Mouse (Mus musculus): ENCODE data around the gene Rtl5. TPM values are rescaled to one million over a fixed set of nuclear protein-coding genes. Genes with fewer than 3 reads are reported as not detected.
A peak's percentile ranks its signal among the peaks of the same experiment; 100 is the strongest.

Rtl5 gene
- total RNA-seq, 2 experiments from 2014 or later = 1.2 to 2.0 TPM

DNA sequence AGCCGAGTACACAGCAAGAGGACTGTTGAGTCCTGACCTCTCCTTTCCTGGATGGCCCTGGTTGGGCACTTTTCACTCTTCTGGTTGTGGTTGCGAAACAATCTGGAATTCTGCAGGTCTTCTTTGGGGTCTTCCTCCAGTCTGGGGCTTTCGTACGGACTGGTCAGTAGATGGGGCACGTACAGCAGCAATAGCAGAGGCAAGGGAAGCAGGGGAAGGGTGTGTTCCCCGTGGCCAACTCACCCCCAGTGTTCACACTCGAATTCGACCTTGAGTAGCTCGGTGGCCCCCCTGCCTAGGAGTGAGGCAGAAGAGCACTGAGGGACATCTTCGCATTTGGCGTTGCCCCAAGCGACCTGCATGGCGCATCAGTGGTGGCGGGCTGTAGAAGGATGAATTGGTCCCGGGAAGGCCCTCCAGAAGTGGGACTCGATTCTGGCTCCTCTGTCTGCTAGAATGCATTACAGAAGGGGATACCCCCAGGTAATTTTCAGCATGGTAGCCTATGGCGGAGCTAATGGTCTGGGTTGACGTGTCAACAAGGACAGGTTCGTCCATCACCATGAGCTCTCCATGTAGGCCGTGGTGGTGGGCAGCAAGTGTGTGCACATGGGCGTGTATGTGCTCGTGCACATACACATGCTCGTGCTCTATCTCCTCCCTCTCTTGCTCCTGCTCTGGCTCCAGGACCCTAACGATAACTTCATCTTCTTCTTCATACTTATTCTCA is 2.1 kb downstream of the Rtl5 start:
- intact Hi-C loops (cut with DNase I; ENCODE audit: low total_unique reads) = loop anchor here (5.0 kb wide), 2 partner anchors 87 to 117 kb away; no protein-coding TSS in a partner anchor
- no peak for DNase-seq

DNA sequence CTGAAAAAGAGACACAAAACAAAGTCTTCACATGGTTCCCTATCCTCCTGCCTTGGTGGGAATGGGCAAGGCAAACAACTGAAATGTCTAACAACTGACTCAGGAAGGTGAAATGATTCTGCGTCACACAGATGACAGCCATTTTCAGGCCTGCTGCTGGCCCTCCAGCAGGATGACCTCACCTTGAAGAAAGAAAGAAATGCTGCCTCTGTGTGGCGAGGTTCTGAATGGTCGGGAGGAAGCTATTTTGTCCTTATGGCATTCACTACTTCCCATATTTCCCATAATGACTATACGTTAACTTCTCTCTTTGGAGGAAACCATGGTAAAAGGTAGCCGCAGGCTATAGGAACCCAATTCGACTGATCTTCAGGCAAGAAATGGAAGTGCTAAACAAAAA is 4.0 kb downstream of the Rtl5 start:
- no peak for DNase-seq
- intact Hi-C loops (cut with DNase I; ENCODE audit: low total_unique reads) = loop anchor here (5.0 kb wide), 2 partner anchors 85 to 115 kb away; no protein-coding TSS in a partner anchor

GRCm38 (mm10) chrX:102066134-102066533 is 5.0 kb downstream of the Rtl5 start:
- intact Hi-C loops (cut with DNase I; ENCODE audit: low total_unique reads) = loop anchor here (5.0 kb wide), 2 partner anchors 84 to 114 kb away; no protein-coding TSS in a partner anchor
- peak; percentile 61 for DNase-seq

- intact Hi-C loops (cut with DNase I; ENCODE audit: low total_unique reads) = loop anchor here (5.0 kb wide), 2 partner anchors 83 to 113 kb away; no protein-coding TSS in a partner anchor
- DNase-seq = no peak
Observed at GRCm38 (mm10) chrX:102065213-102065775, 5.8 kb downstream of the Rtl5 start.

DNA sequence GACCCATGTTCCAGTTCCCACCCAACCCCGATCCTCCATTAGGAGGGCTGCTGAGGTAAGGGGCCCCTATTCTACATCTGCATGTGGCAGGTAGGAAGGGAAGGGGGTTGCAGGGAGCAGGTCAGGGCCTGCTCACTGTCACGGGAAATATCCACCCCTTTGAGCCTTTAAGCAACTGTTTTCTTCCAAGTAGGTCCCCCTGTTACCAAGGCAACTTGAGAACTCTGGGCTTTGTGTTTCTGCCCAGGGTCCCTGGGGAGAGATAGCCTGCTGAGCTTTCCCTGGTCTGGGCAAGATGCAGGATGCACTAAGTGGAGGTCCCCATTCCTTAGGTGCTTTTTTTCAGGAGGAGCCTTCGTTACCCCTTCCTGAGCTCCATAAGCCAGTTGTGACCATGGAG is 7.0 kb downstream of the Rtl5 start:
- DNase-seq = no peak
- intact Hi-C loops (cut with DNase I; ENCODE audit: low total_unique reads) = no loop called here

GRCm38 (mm10) chrX:102060891-102061290 is 10.2 kb downstream of the Rtl5 start:
- peak; percentile 59 for DNase-seq
- intact Hi-C loops (cut with DNase I; ENCODE audit: low total_unique reads) = no loop called here

GRCm38 (mm10) chrX:102060243-102060642 is 10.9 kb downstream of the Rtl5 start:
- intact Hi-C loops (cut with DNase I; ENCODE audit: low total_unique reads) = no loop called here

GRCm38 (mm10) chrX:102059437-102059836 is 11.7 kb downstream of the Rtl5 start:
- intact Hi-C loops (cut with DNase I; ENCODE audit: low total_unique reads) = no loop called here
- no peak for DNase-seq

More at GRCm38 (mm10) chrX:102060243-102060642, 10.9 kb downstream of the Rtl5 start:
- DNase-seq = no peak

- DNase-seq = no peak
- intact Hi-C loops (cut with DNase I; ENCODE audit: low total_unique reads) = no loop called here
Observed at GRCm38 (mm10) chrX:102054009-102054408, 17.1 kb downstream of the Rtl5 start.

DNA sequence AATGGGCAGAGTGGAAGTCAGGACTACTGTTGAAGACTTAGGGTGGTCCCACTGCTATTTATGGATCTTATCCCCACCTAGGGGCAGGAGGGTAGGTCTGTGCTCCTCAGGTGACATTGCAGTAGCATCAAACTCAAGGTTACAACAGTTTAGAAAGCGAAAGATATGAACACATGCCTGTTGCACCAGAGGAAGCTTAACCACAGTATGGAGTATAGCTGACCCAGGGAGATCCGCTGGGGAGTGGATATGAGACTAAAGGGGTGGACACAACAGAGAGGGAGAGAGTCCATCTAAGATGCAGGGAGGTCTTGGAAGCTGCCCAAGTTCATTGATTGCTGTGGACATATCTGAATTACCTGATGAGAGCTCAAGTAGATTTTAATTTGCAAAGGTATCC is 17.7 kb downstream of the Rtl5 start:
- intact Hi-C loops (cut with DNase I; ENCODE audit: low total_unique reads) = no loop called here
- DNase-seq = no peak

DNA sequence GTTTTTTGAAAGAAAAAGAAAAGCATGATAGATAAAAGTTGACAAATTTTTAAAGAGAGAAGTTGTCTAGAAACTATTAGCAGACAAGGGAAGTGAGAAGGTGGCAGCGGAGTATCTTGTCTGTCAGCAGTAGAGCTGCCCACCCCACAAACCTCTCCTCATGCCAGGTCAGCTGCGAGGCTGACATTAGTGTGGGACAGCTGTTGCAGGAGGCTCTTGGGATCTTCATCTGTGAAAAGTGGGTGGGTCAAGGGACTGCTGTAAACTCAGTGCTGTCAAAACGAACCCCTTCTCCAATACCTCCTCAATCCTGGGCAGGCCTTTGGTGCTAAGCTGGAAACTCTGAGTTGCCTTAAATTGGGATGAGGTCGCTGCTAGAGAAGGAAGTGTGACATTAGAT is 19.9 kb downstream of the Rtl5 start:
- intact Hi-C loops (cut with DNase I; ENCODE audit: low total_unique reads) = no loop called here
- no peak for DNase-seq

GRCm38 (mm10) chrX:102050552-102050951 is 20.6 kb downstream of the Rtl5 start:
- intact Hi-C loops (cut with DNase I; ENCODE audit: low total_unique reads) = no loop called here

DNA sequence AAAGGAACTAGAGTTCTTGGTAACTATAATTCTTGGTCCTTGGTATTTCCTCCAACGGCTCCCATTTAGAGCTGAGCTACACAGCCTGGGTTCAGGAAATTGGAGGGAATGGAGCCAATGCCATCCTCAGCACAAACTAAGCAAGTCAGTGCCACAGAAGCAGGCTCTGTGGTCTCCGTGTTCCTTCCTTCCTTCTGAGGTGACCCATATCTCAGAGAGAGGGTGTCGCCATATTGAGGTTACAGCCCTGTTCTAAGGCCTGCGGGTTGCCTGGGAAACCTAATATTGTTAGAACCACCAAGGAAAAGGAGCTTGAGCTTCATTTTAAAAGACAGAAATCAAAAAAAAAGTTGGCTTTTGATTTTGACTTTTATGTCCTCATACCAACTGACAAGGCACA is 28.7 kb downstream of the Rtl5 start:
- no peak for DNase-seq
- intact Hi-C loops (cut with DNase I; ENCODE audit: low total_unique reads) = no loop called here

More at GRCm38 (mm10) chrX:102050552-102050951, 20.6 kb downstream of the Rtl5 start:
- DNase-seq = no peak

GRCm38 (mm10) chrX:102041562-102041961 is 29.5 kb downstream of the Rtl5 start:
- intact Hi-C loops (cut with DNase I; ENCODE audit: low total_unique reads) = no loop called here
- DNase-seq = no peak

GRCm38 (mm10) chrX:102037506-102037905 is 33.6 kb downstream of the Rtl5 start:
- intact Hi-C loops (cut with DNase I; ENCODE audit: low total_unique reads) = no loop called here
- DNase-seq = no peak

- DNase-seq = no peak
- intact Hi-C loops (cut with DNase I; ENCODE audit: low total_unique reads) = no loop called here
Observed at GRCm38 (mm10) chrX:102036866-102037361, 34.2 kb downstream of the Rtl5 start.

DNA sequence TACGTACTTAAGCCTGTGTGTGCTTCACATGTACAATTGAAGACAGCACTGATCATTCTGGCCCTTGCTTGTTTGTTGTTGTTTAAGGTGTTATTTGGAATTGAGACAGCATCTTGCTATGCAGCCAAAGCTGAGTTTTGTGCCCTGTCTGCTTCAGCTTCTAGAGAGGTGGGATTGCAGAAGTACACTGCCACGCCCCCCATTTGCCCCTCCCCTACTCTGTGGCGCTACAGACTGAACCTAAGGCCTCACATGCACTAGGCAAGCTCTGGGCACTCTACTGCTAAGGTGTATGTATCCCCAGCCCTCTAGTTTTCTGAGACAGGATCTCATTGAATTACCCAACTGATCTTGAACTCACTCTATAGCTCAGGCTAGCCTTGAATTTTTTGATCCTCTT is 35.4 kb downstream of the Rtl5 start:
- no peak for DNase-seq
- intact Hi-C loops (cut with DNase I; ENCODE audit: low total_unique reads) = no loop called here

- intact Hi-C loops (cut with DNase I; ENCODE audit: low total_unique reads) = no loop called here
- no peak for DNase-seq
Observed at GRCm38 (mm10) chrX:102033566-102033965, 37.5 kb downstream of the Rtl5 start.

DNA sequence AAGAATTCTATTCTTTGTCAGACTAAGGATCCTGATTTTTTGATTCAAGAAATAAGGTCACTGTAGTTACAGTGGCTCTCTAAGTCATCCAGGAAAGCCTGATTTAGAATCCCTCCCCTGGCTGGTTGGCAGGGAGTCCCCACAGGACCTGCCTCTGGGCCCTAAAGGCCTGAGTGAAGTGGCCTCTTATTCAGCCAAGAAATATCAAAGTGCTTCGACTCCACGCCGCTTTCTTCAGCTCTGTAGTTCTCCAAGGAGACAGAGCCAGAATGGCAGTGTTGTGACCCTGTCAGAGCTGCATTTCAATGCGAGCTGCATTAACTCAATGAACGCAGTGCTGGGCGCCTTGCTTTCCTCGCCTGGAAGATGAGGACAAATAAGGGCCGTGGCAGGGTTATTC is 38.7 kb downstream of the Rtl5 start:
- intact Hi-C loops (cut with DNase I; ENCODE audit: low total_unique reads) = no loop called here

DNA sequence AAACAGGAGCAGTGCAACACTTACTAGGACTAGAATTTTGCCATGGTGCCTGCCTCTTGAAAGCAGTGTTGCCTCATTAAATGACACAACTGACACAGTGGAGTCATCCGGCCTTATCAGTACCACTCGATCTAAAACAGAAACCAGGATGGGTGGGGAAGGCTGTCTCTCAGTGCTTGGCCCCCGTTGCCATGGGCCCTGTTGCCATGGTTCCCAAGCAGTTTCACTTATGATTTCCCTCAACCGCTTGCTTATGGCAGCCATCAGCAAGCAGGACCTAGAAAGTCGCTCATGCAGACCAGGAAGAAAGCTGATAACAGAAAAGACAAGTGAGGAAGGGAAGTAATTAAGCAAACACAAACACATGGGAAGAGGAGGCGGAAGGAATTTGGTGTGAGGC is 39.3 kb downstream of the Rtl5 start:
- intact Hi-C loops (cut with DNase I; ENCODE audit: low total_unique reads) = no loop called here
- peak; percentile 28 for DNase-seq

More for the DNA sequence above, 38.7 kb downstream of the Rtl5 start:
- no peak for DNase-seq

GRCm38 (mm10) chrX:102024976-102025375 is 46.1 kb downstream of the Rtl5 start:
- intact Hi-C loops (cut with DNase I; ENCODE audit: low total_unique reads) = no loop called here
- DNase-seq = no peak
